Mouse (Mus musculus) G1E (cell line): ENCODE measurements around the gene Larp6.

Source experiments
- CTCF ChIP-seq: IDR thresholded peaks from 2 replicates; pipeline ENCODE4 v1.5.1; 2012; ENCODE audit warnings: low read depth, low read length, inconsistent platforms, mixed read lengths
- GATA1 ChIP-seq: IDR thresholded peaks from 2 replicates; pipeline ENCODE4 v1.6.1; 2012; ENCODE audit warnings: borderline replicate concordance, low read length, inconsistent platforms, mixed read lengths
- GATA2 ChIP-seq: IDR thresholded peaks from 2 replicates; pipeline ENCODE4 v1.6.1; 2012; ENCODE audit warnings: low read depth, low read length, inconsistent platforms, borderline replicate concordance
- POLR2AphosphoS5 ChIP-seq: IDR thresholded peaks from 2 replicates; pipeline ENCODE4 v1.6.1; 2012; ENCODE audit warnings: low read depth, low read length, inconsistent platforms; ENCODE audit not compliant: insufficient replicate concordance
- TAL1 ChIP-seq: conservative IDR thresholded peaks from 2 replicates; pipeline ENCODE4 v1.6.1; 2012; ENCODE audit warnings: low read depth, low read length, inconsistent platforms, mixed read lengths

GRCm38 (mm10) chr9:60665535-60665934 is 47.3 kb upstream of the Larp6 start:
- TF ChIP-seq CTCF (no peak), GATA1 (no peak), POLR2AphosphoS5 (no peak), GATA2 (no peak), TAL1 (no peak)
